Mouse (Mus musculus) cerebellum, adult 18-20 months (tissue): ENCODE results near the gene Rab13.

Experiments
- DNase-seq, 2 experiments: peaks; one replicate each; pipeline ENCODE4 v3.0.0; 2021

Gene Rab13

GRCm38 (mm10) chr3:90213377-90213866 is at the start of gene Rab13, which contains the start of gene Rps27:
Gene Rab13, plus strand, starts transcription at chr3:90213695.
Gene Rps27, minus strand, starts transcription at chr3:90213651.
- peak; percentile 86 to 91 for DNase-seq

GRCm38 (mm10) chr3:90179566-90179965 is 33.9 kb upstream of the Rab13 start:
- no peak for DNase-seq

- DNase-seq, result no peak
These were observed 29.9 kb upstream of the Rab13 start for GRCm38 (mm10) chr3:90183581-90183980.

GRCm38 (mm10) chr3:90190859-90191510 is 22.5 kb upstream of the Rab13 start:
- no peak for DNase-seq

- no peak for DNase-seq
These were observed 18.7 kb upstream of the Rab13 start for GRCm38 (mm10) chr3:90194759-90195158.

- DNase-seq, result no peak
These were observed 17.9 kb upstream of the Rab13 start for GRCm38 (mm10) chr3:90195644-90196043.

GRCm38 (mm10) chr3:90197548-90197947 is 15.9 kb upstream of the Rab13 start:
- no peak for DNase-seq

GRCm38 (mm10) chr3:90202884-90203283 is 10.6 kb upstream of the Rab13 start:
- DNase-seq, result no peak

- DNase-seq, result no peak
These were observed 9.9 kb upstream of the Rab13 start for GRCm38 (mm10) chr3:90203619-90204018.

- DNase-seq, result no peak
These were observed 8.9 kb upstream of the Rab13 start for GRCm38 (mm10) chr3:90204582-90204981.

- DNase-seq, result no peak
These were observed 4.8 kb upstream of the Rab13 start for GRCm38 (mm10) chr3:90208662-90209061.

- DNase-seq, result no peak
These were observed 3.5 kb upstream of the Rab13 start for GRCm38 (mm10) chr3:90209908-90210566.

GRCm38 (mm10) chr3:90211475-90212398 is 1.8 kb upstream of the Rab13 start:
- DNase-seq, result no peak

- no peak for DNase-seq
These were observed 772 bp upstream of the Rab13 start for GRCm38 (mm10) chr3:90212723-90213122.

GRCm38 (mm10) chr3:90213956-90214684 is 625 bp downstream of the Rab13 start:
- DNase-seq, result peak; percentile 30 to 46

GRCm38 (mm10) chr3:90215825-90216380 is 2.4 kb downstream of the Rab13 start:
- DNase-seq, result no peak

- DNase-seq, result peak; percentile 66 to 77
These were observed 6.6 kb downstream of the Rab13 start for GRCm38 (mm10) chr3:90220088-90220487.

GRCm38 (mm10) chr3:90220531-90220951 is 7.0 kb downstream of the Rab13 start:
- DNase-seq, result peak; percentile 45 to 54

- DNase-seq, result no peak
These were observed 7.6 kb downstream of the Rab13 start for GRCm38 (mm10) chr3:90221123-90221522.

GRCm38 (mm10) chr3:90222455-90222854 is 9.0 kb downstream of the Rab13 start:
- no peak for DNase-seq

GRCm38 (mm10) chr3:90222941-90223340 is 9.4 kb downstream of the Rab13 start:
- no peak for DNase-seq

- DNase-seq, result no peak
These were observed 10.8 kb downstream of the Rab13 start for GRCm38 (mm10) chr3:90224331-90224730.
